Mouse (Mus musculus) kidney, adult 2 months (tissue): ENCODE measurements around the gene Gjb2. TPM values are rescaled to one million over a fixed set of nuclear protein-coding genes. Genes with fewer than 3 reads are reported as not detected.

Source experiments
- DNase-seq: peaks from one replicate; pipeline ENCODE4 v3.0.0; 2021
- H3K27ac ChIP-seq: fragments of 200-500 bp; 2 replicates; pipeline ENCODE4 v1.5.1; 2012; ENCODE audit warnings: low read depth, low read length, control low read depth, inconsistent platforms; ENCODE audit not compliant: insufficient read depth
- H3K27me3 ChIP-seq: fragments of 200-500 bp; replicated peaks from 2 replicates; pipeline ENCODE4 v1.6.1; 2012; ENCODE audit warnings: mild to moderate bottlenecking, moderate library complexity, low read length, inconsistent platforms; ENCODE audit not compliant: control insufficient read depth, insufficient read depth
- H3K36me3 ChIP-seq: fragments of 200-500 bp; 2 replicates; pipeline ENCODE4 v1.6.1; 2012; ENCODE audit warnings: mild to moderate bottlenecking, moderate library complexity, low read length, inconsistent platforms; ENCODE audit not compliant: control insufficient read depth, insufficient read depth
- H3K4me1 ChIP-seq: fragments of 200-500 bp; 2 replicates; pipeline ENCODE4 v1.6.1; 2011; ENCODE audit warnings: low read length; ENCODE audit not compliant: control insufficient read depth, insufficient read depth
- H3K4me3 ChIP-seq: fragments of 200-500 bp; 2 replicates; pipeline ENCODE4 v1.5.1; 2011; ENCODE audit warnings: mild to moderate bottlenecking, low read depth, low read length, control low read depth; ENCODE audit not compliant: insufficient read depth
- CTCF ChIP-seq: fragments of 200-500 bp; conservative IDR thresholded peaks from 2 replicates; pipeline ENCODE4 v1.5.1; 2011; ENCODE audit warnings: low read depth, mild to moderate bottlenecking, control low read depth, low read length, moderate library complexity, mixed read lengths; ENCODE audit not compliant: insufficient read depth, insufficient read length
- POLR2A ChIP-seq: fragments of 200-500 bp; IDR thresholded peaks from one replicate; pipeline ENCODE4 v1.6.1; 2011; ENCODE audit warnings: low read depth, low read length, control low read depth
- WGBS: fragments of 180-500 bp; shearing (Covaris S2); methylation state at CpG from one replicate; pipeline ENCODE4 v1.1.7; 2018; 5-methylcytosine and 5-hydroxymethylcytosine counted together
- polyA plus RNA-seq: library from polyadenylated mRNA; depleted of rRNA; stranded (reverse); fragments of >200 nt; gene quantifications from 2 replicates; pipeline ENCODE4 v1.2.3, GENCODE M21; 2012; rRNA removed

Gene Gjb2
- 76.9 and 81.3 TPM in 2 replicates for polyA plus RNA-seq

DNA sequence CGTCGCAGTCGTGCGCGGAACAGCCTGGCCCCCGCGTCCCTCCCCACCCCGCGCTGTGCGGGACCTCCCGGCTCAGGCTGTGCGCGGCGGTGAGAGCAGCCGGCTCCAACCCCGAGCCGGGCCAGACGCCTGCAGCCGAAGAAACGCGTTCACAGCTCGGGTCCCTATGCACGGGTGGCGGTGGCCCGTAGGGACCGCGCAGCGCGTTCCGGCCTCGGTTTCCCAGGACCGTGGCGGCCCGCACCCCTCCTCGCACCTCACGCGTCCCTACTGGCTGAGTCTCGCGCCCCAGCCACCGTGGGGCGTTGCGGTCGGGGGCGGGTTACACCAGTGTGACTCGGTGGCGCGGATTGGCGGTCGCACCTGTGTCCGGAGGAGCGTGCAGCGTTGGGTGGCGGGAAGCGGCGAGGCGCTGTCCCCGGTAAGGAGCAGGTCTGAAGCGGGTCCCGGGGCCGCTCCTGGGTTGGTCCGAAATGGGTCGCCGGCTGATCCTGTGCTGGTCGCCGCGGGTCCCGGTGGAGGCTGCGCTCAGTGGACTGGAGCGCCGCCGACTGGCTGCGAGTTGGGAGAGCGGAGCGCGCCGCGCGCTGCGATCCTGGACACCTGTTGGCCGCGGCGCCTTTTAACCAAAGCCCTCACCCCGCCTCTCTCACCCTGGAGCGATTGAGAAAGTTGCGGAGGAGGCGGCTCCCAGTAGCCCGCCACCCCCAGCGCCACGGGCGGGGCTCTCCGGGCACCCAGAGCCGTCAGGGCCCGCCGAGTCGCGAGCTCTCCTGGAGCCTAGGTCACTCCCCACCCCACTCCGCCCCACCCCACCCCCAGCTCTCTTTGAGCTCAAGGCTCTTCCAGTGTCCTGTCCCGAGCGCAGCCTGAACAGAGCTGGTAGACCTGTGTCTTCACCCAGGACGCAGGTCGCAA lies at the start of gene Gjb2:
TSS of gene Gjb2 (minus strand) at position 597 of the 918 bp plus-strand sequence.
- TF ChIP-seq CTCF = 0 out of 2 replicates have a peak, but pooled peaks have one; percentile 20
- TF ChIP-seq POLR2A = peak; percentile 65
- H3K36me3 ChIP-seq = no peaks in the 10 kb centered on the region
- under 1% methylated on average over 101 of the region's 101 CpGs for WGBS
- no peaks in the 10 kb centered on the region for H3K27me3 ChIP-seq
- peak; percentile 92 for DNase-seq
- peak within 1 kb of the TSS; percentile 54 for H3K27ac ChIP-seq
- peak within 1 kb of the TSS; percentile 79 for H3K4me3 ChIP-seq
- H3K4me1 ChIP-seq = peaks cover 22% of the 10 kb centered on the region

DNA sequence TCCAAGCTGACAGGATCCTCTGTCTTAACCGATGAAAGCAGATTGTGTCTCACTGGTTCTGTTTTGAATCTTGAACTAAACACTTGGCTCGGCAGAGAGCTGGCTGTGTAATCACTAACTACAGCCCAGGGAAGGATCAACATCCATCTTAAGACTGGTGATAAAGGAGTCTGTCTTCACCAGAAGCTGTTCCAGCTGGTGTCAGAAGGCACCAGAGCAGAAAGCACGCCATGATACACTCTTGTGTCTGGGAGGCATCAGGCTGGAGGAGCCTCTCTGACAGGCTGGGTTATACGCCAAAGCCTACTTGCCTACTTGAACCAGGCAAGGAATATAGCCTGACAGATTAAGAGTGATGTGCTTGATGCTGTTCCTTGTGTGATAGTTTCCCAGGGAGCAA lies 41.2 kb upstream of the Gjb2 start:
- H3K4me3 ChIP-seq = no peak overlapping the region
- H3K27ac ChIP-seq = no peak overlapping the region
- H3K4me1 ChIP-seq = no peaks in the 10 kb centered on the region
- no peaks in the 10 kb centered on the region for H3K36me3 ChIP-seq
- peak; percentile 29 for DNase-seq
- H3K27me3 ChIP-seq = no peaks in the 10 kb centered on the region
- WGBS = 38% methylated on average over 4 of the region's 4 CpGs
- no peak for TF ChIP-seq CTCF
- TF ChIP-seq POLR2A = no peak

DNA sequence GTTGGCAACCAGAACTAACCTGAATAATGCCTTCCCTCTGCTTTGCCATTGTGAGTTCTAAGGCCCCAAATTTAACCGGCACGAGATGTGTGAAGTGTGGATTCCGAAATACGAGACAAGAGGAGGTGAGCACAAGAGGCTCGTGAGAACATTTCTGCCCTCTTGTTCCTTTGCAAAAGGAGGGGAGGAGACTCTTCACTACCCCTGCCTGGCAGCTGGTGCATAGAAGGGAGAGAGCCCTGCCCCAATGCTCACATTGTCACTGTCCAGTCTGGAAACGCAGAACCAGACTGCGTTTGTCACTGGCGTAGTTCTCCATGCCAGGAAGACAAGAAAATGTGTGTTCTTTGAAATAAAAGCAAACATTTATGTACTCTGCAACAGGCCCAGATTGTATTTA lies 30.8 kb upstream of the Gjb2 start:
- H3K27ac ChIP-seq = no peak overlapping the region
- H3K27me3 ChIP-seq = no peaks in the 10 kb centered on the region; the same call in 1 of the 2 replicates
- WGBS = 49% methylated on average over 8 of the region's 8 CpGs
- no peak overlapping the region for H3K4me3 ChIP-seq
- H3K36me3 ChIP-seq = no peaks in the 10 kb centered on the region
- DNase-seq = no peak
- H3K4me1 ChIP-seq = no peaks in the 10 kb centered on the region
- no peak for TF ChIP-seq POLR2A
- no peak for TF ChIP-seq CTCF

DNA sequence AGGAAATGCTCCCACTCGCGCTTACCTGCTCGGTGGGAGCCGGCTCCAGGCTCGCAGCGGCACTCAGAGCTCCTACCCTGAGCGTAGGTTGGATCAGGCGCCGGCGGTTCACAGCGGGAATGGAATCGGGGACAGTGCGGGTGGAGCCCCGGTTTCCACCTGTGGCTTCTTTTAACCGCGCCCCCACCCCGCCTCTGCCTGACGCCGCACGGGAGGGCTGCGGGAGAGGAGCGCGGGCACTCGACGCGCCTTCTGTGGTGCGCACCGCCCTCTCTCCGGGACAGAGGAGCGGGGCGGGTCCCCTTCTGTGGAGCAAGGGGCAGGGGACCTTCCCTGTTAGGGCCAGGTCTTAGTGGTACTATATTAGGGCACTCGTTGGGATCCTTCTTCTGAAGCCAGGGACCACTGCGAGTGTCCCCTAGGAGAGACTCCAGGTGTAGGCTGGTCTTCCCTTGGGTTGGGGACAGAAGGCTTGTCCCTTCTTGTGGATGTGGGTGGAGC lies 28.7 kb upstream of the Gjb2 start, which contains the start of gene Gjb6:
TSS of gene Gjb6 (minus strand) at position 451 of the 501 bp plus-strand sequence.
- WGBS = 4% methylated on average over 33 of the region's 33 CpGs
- no peak within 1 kb of the TSS for H3K27ac ChIP-seq
- peak within 1 kb of the TSS; percentile 8 for H3K4me3 ChIP-seq
- no peak for DNase-seq
- H3K27me3 ChIP-seq = no peaks in the 10 kb centered on the region; the same call in 1 of the 2 replicates
- no peaks in the 10 kb centered on the region for H3K4me1 ChIP-seq
- TF ChIP-seq POLR2A = no peak
- no peak for TF ChIP-seq CTCF
- no peaks in the 10 kb centered on the region for H3K36me3 ChIP-seq

DNA sequence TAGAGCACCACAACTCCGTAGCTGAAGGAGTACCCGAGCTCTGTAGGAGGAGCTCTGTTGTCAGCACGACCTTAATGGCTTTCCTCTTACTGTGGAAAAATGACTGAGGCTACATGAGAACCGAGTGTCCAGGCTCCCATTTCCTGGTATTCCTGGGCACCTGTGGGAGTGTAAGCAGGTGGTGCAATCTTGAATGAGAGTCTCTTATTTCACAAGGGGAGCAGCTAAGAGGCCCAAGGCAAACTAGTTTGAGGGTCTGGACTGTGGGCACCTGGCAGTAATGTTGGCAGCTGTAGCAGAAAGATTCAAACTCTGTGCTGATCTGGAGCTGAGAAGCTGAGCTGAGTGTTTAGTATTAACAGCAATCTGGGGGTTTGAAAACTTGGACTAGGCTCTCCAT lies 22.9 kb upstream of the Gjb2 start:
- Histone ChIP-seq H3K27me3 (no peaks in the 10 kb centered on the region), H3K4me1 (no peaks in the 10 kb centered on the region), H3K27ac (no peak overlapping the region), H3K4me3 (no peak overlapping the region), H3K36me3 (no peaks in the 10 kb centered on the region)
- WGBS = 46% methylated on average over 4 of the region's 4 CpGs
- no peak for TF ChIP-seq POLR2A
- TF ChIP-seq CTCF = no peak
- no peak for DNase-seq

DNA sequence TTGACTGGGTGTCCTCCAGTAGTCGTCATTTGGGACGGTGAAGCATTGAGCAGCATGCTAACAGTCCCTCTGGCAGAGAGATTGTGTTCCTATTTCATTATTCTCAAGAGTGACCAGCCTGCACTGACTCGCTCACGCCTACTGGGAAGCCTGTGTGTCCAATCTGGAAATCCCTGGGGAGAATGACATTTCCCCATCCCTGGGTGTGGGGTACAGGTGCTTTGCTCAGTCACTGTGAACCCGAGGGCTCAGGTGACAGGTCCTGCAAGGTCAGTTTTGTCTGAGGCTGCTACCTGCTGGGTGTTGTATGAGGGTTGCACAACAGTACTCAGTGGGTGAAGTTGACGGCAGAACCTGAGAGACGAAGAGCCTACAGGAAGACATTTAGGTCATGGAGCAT lies 17.8 kb upstream of the Gjb2 start:
- Histone ChIP-seq H3K27ac (no peak overlapping the region), H3K4me1 (no peaks in the 10 kb centered on the region), H3K36me3 (no peaks in the 10 kb centered on the region), H3K4me3 (no peak overlapping the region), H3K27me3 (no peaks in the 10 kb centered on the region)
- 89% methylated on average over 7 of the region's 7 CpGs for WGBS
- TF ChIP-seq POLR2A (no peak), CTCF (no peak)
- no peak for DNase-seq
